Mouse (Mus musculus): ENCODE results near the gene Hoxa4. TPM values are rescaled to one million over a fixed set of nuclear protein-coding genes. Genes with fewer than 3 reads are reported as not detected.

The Hoxa4 gene
- polyA plus RNA-seq, 1 experiment from 2014 or later = not detected

DNA sequence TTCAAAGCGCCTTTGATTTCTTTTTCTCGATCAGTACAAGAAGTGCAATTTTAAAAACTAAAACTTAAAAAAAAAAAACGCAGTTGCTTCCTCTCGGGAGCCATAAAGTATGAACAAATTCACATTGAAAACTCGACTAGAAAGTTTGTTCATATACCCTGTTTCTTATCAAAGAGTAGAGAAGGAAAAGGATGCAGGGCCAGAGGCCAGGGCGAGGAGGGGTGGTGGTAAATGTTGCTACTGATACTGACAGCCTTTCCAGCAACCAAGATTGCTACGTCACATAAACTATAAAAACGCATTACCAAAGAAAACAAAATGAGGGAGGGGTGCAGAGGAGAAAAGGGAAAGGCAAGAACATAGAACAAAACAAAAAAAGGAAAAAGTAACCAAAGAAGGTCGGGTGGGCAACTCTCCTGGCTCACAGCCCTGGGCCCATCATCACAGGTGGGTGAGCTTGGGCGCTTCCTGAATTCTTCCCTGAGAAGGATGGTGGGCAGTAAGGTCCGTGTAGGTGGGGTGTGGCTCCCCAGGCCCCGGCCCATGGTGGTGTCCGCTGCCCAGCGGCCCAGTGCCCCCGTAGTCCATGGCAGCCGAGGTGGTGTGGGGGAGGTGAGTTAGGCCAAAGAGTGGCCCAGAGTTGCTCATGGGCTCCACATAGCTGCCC is 21.9 kb downstream of the Hoxa4 start:
- Histone ChIP-seq H3K27me3 (peaks cover 96% of the 10 kb centered on the region), H3K27ac (replicated peaks) (no peak overlapping the region), H3K9me3 (no peaks in the 10 kb centered on the region), H3K4me2 (replicated peaks) (no peak overlapping the region), H3K9ac (replicated peaks) (no peak overlapping the region), H3K36me3 (no peaks in the 10 kb centered on the region), H3K4me3 (no peak overlapping the region), H3K4me1 (peaks cover 6% of the 10 kb centered on the region; the same call in 1 of the 2 replicates)
- 2% methylated on average over 16 of the region's 16 CpGs for WGBS
- no peak for ATAC-seq (replicated peaks)

DNA sequence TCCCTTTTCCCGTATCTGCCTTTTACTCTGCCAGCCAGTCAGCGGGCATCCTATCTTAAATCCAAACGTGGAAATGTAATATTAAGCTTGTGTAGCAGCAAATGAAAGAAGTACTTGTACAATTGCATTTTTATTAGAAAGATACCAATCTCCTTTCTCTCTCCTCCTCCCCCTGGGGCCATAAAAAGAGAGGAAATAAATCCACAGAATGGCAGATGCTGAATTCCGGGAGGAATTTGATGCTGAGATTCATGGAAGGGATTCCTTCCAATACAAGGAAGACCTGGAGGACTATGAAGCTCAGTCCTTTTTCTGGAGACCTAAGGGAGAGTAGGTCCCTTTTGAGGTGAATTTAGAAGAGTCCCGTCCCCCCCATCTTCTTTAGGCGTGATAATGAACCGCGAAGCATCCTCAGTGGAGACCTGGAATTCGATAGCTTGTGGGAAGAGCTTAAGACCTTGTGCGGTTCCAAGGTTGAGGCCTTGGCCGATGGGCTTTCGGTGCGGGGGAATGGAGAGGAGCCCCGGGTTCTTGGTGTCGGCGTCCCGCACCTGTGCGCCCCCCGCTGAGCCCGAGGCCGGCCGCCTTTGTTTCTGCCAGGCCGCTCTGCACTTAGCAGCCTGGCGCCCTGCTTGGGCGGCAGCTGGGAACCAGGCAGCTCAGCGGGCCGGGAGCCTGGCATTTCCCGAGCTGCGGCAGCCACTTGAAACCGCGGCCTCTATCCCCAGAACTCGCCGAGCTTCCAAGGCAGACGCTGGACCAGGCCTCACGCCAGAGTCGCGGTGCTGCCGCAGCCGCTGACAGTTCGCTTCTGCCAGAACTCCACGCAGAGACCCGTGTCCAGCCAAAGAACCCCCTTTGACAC is 23.1 kb downstream of the Hoxa4 start:
- no peak for ATAC-seq (replicated peaks)
- no peak overlapping the region for H3K4me2 ChIP-seq (replicated peaks)
- WGBS = 1% methylated on average over 42 of the region's 42 CpGs
- no peak overlapping the region for H3K27ac ChIP-seq (replicated peaks)
- H3K4me3 ChIP-seq = no peak overlapping the region
- no peaks in the 10 kb centered on the region for H3K9me3 ChIP-seq
- H3K36me3 ChIP-seq = no peaks in the 10 kb centered on the region
- H3K4me1 ChIP-seq = peaks cover 6% of the 10 kb centered on the region; the same call in 1 of the 2 replicates
- H3K27me3 ChIP-seq = peaks cover 96% of the 10 kb centered on the region
- H3K9ac ChIP-seq (replicated peaks) = no peak overlapping the region

DNA sequence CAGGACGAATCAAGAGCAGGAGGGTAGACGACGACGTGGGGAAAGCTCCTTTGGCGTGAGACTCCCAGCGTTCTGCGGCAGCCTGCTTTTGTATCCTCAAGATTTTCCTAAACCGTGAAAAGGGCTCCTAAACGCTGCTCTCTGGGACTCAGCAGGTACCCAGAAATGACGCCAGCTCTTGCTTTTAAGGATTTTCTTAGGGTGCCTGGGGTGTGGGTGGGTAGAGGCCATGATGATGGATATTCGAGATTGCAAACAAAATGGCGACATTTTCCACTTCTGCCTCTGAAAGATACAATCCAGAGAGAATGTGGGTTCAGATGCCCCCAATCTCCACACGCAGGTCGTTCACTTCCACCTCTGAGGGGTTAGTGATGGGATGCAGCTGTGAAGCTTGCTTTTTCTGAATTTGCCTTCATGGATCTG is 23.8 kb downstream of the Hoxa4 start:
- no peak overlapping the region for H3K9ac ChIP-seq (replicated peaks)
- WGBS = 2% methylated on average over 14 of the region's 14 CpGs
- H3K9me3 ChIP-seq = no peaks in the 10 kb centered on the region
- no peak overlapping the region for H3K4me3 ChIP-seq
- H3K36me3 ChIP-seq = no peaks in the 10 kb centered on the region
- peaks cover 96% of the 10 kb centered on the region for H3K27me3 ChIP-seq
- peaks cover 5% of the 10 kb centered on the region; the same call in 1 of the 2 replicates for H3K4me1 ChIP-seq
- H3K27ac ChIP-seq (replicated peaks) = no peak overlapping the region
- no peak overlapping the region for H3K4me2 ChIP-seq (replicated peaks)
- no peak for ATAC-seq (replicated peaks)

DNA sequence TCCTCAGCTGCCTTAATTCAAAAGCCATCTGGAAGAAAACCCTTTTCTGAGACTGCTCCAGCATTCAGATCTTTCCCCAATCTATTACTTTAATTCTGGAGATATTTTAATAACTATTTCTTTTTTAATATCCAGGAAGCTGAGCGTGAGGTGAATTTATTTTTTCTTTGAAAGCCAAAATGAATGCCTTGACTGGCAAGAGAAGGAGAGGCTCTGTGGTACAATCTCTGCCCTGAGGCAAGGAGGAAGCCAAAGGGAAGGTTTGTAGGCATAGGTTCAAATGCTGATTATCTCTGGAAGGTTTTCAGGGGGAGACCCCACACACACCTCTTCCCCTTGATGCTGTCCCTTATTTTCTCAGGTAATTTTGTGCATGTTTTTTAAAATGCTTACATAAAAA is 24.4 kb downstream of the Hoxa4 start:
- no peak overlapping the region for H3K27ac ChIP-seq (replicated peaks)
- no peaks in the 10 kb centered on the region for H3K36me3 ChIP-seq
- H3K4me1 ChIP-seq = no peaks in the 10 kb centered on the region
- no peaks in the 10 kb centered on the region for H3K9me3 ChIP-seq
- peaks cover 95% of the 10 kb centered on the region for H3K27me3 ChIP-seq
- 11% methylated on average over 1 of the region's 1 CpGs for WGBS
- H3K4me2 ChIP-seq (replicated peaks) = no peak overlapping the region
- no peak for ATAC-seq (replicated peaks)
- H3K9ac ChIP-seq (replicated peaks) = no peak overlapping the region
- no peak overlapping the region for H3K4me3 ChIP-seq

DNA sequence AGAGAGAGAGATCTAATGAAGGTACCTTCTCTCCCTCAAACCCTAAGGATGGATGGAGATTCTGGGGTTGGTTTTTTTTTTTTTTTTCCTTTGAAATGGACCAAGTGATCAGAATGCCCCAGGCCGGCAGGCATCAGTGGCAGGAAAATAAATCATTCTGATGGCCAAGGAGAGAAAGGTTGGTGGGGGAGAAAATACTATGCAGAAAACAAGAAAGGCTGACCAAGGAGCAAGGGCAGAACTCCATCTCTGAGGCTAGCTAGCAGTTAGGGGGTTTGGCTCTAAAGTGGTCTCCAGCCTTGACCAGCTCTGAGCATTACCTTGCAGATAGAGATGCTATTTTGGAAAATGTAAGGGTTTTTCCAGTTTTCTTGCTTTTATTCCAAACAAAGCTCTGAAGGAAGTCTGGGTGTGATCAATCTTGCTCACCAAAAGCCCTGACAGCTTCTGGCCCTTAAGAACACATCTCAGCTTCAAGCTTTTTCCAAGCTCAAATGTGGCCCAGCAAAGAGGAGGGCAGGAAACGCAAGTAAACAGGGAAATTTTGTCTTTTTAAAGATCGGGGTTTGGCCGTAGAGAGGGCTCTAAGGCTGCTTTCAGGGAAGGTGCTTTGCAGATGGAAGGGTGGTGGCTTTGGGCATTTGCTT is 25.0 kb downstream of the Hoxa4 start:
- H3K9ac ChIP-seq (replicated peaks) = no peak overlapping the region
- no peak overlapping the region for H3K27ac ChIP-seq (replicated peaks)
- peaks cover 95% of the 10 kb centered on the region for H3K27me3 ChIP-seq
- no peak overlapping the region for H3K4me3 ChIP-seq
- no peaks in the 10 kb centered on the region for H3K9me3 ChIP-seq
- no peak overlapping the region for H3K4me2 ChIP-seq (replicated peaks)
- no peaks in the 10 kb centered on the region for H3K36me3 ChIP-seq
- no peak for ATAC-seq (replicated peaks)
- H3K4me1 ChIP-seq = no peaks in the 10 kb centered on the region
- WGBS = 2% methylated on average over 4 of the region's 4 CpGs

DNA sequence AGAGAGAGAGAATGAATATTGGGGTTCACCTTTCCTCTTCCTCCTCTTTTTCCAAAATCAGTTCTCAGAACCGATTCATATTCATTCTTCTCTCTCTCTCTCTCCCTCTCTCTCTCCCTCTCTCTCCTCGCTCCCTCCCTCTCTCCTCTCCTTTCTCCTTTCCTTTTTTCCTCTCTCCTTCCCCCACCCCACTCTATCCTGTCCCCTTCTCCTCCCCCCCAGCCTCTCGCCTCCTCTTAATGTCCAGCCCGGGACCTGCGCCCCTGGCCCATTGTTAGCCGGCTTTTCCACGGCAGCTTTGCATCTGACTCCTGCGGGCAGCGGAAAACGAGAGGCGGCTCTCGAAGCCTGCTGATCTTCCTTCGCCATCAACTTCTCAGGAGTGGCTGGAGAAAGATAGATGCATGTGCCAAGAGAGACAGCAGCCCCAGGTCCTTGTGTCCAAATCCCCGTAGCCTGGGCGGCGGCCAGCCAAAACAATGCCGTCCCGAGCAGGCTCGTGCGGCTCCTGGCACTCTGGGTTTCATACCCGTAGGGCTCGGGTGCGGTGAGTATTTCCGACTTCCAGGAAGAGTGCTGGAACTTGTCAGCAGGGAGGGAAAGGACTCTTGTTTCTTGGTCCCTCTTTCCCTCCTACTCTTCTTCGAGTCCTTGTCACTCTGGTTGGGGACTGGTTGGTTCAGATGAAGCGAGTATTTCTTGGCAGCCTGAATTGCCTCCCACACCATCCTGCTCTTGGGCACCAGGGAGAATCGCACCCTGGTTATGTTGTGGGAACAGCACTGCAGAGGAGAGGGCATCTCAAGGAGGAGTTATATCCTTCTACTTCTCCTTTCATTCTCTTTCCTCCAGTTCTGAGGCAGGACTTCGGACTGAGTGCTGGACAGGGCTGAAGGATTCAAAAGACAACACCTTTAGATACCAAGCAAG is 25.8 kb downstream of the Hoxa4 start:
- WGBS = 1% methylated on average over 28 of the region's 28 CpGs
- Histone ChIP-seq H3K36me3 (no peaks in the 10 kb centered on the region), H3K4me2 (replicated peaks) (no peak overlapping the region), H3K4me3 (no peak overlapping the region), H3K27me3 (peaks cover 93% of the 10 kb centered on the region), H3K27ac (replicated peaks) (no peak overlapping the region), H3K9ac (replicated peaks) (no peak overlapping the region), H3K4me1 (no peaks in the 10 kb centered on the region), H3K9me3 (no peaks in the 10 kb centered on the region)
- no peak for ATAC-seq (replicated peaks)

DNA sequence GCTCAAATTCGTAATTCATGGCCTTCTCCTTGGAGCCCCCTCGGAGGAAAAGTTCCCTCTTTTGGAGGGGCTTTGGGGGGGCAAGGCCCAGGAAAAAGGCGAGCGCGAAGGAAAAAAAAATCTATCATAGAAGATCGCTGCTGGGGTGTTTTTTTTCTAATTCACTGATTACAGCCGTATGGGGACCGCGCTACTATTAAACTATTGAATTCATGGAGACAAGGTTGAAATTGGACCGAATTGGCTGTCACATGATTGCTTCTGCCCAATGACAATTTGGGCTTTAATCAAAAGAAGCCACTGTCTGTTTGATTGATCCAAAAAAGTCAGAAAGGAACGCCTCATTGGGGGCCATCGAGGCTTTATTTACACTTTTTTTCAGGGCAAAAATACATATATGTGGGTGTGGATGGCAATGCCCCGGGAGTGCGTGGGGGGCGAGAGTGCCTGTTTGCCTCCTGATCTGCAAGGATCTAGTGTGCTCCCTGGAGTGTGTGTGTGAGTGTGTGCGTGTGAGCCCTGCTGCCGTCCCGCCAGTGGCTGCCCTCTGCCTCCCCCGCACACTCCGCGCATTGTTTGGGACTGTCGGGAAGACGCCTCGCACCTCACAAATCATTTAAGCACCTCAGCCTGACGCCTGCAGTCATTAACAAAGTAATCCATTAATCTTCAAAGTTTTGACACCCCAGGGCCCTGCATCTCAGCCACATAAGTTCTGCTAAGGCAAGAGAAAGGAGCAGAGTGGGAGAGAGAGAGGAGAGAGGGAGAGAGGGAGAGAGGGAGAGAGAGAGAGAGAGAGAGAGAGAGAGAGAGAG is 26.7 kb downstream of the Hoxa4 start, which contains the start of gene Hoxa2:
TSS of gene Hoxa2 (minus strand) at position 206 of the 815 bp plus-strand sequence.
- no peaks in the 10 kb centered on the region for H3K9me3 ChIP-seq
- H3K9ac ChIP-seq (replicated peaks) = no peak within 1 kb of the TSS
- H3K27ac ChIP-seq (replicated peaks) = no peak within 1 kb of the TSS
- peaks cover 93% of the 10 kb centered on the region for H3K27me3 ChIP-seq
- no peak within 1 kb of the TSS for H3K4me3 ChIP-seq
- H3K36me3 ChIP-seq = no peaks in the 10 kb centered on the region
- H3K4me2 ChIP-seq (replicated peaks) = no peak within 1 kb of the TSS
- no peak for ATAC-seq (replicated peaks)
- no peaks in the 10 kb centered on the region for H3K4me1 ChIP-seq
- WGBS = under 1% methylated on average over 25 of the region's 25 CpGs

DNA sequence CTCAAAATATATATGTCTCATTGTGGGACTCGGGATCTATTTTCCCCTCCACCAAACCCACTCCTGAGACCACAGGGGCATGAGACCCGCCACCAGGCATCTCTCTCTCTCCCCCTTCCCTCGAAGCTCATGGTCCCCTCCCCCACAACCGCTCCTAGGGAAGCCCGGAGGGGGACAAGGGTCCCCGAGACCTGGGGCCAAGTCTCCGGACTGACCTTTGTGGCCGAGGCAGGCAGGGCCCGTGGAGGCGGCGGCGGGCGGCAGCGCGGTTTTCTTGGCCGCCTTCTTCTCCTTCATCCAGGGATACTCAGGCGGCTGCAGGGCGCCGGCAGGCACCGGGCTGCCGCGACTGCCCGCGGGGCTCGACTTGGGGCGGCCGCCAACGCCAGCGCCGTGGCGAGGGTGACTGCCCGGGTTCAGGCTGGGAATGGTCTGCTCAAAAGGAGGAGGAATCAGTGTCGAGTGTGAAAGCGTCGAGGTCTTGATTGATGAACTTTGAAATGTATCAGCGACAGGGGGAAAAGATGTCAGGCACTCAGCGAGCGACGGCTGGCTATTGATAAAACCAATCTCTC is 27.4 kb downstream of the Hoxa4 start:
- WGBS = under 1% methylated on average over 39 of the region's 39 CpGs
- Histone ChIP-seq H3K4me3 (no peak overlapping the region), H3K27ac (replicated peaks) (no peak overlapping the region)

DNA sequence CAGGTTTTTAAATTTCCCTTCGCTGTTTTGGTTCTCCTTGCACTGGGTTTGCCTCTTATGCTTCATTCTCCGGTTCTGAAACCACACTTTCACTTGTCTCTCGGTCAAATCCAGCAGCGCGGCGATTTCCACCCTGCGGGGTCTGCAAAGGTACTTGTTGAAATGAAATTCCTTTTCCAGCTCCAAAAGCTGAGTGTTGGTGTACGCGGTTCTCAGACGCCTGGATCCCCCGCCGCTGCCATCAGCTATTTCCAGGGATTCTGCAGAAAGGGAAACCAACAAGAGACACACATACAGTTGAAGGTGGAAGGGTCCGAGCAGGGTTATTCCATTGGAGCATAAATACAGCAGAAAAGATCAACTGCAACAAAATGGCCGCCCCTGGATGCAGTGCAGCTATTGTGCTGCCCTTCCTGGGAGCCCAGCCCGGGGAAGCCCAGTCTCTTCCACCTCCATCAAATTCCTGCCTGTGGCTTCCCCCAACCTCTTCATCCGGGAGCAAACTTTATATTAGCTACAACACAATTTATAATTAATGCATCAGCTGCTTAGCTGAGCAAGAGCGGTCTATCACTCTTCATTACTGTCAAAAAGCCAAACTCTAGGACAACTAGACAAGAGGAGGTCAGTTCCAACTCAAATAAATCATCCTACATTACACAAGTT is 28.1 kb downstream of the Hoxa4 start:
- no peak overlapping the region for H3K4me2 ChIP-seq (replicated peaks)
- H3K27ac ChIP-seq (replicated peaks) = no peak overlapping the region
- no peak overlapping the region for H3K9ac ChIP-seq (replicated peaks)
- peaks cover 95% of the 10 kb centered on the region for H3K27me3 ChIP-seq
- WGBS = under 1% methylated on average over 17 of the region's 17 CpGs
- H3K36me3 ChIP-seq = no peaks in the 10 kb centered on the region
- H3K4me3 ChIP-seq = no peak overlapping the region
- H3K9me3 ChIP-seq = no peaks in the 10 kb centered on the region
- ATAC-seq (replicated peaks) = no peak
- H3K4me1 ChIP-seq = peaks cover 6% of the 10 kb centered on the region

More for the DNA sequence above, 27.4 kb downstream of the Hoxa4 start:
- no peak for ATAC-seq (replicated peaks)
- Histone ChIP-seq H3K27me3 (peaks cover 94% of the 10 kb centered on the region), H3K4me2 (replicated peaks) (no peak overlapping the region), H3K9me3 (no peaks in the 10 kb centered on the region), H3K9ac (replicated peaks) (no peak overlapping the region), H3K4me1 (no peaks in the 10 kb centered on the region), H3K36me3 (no peaks in the 10 kb centered on the region)

DNA sequence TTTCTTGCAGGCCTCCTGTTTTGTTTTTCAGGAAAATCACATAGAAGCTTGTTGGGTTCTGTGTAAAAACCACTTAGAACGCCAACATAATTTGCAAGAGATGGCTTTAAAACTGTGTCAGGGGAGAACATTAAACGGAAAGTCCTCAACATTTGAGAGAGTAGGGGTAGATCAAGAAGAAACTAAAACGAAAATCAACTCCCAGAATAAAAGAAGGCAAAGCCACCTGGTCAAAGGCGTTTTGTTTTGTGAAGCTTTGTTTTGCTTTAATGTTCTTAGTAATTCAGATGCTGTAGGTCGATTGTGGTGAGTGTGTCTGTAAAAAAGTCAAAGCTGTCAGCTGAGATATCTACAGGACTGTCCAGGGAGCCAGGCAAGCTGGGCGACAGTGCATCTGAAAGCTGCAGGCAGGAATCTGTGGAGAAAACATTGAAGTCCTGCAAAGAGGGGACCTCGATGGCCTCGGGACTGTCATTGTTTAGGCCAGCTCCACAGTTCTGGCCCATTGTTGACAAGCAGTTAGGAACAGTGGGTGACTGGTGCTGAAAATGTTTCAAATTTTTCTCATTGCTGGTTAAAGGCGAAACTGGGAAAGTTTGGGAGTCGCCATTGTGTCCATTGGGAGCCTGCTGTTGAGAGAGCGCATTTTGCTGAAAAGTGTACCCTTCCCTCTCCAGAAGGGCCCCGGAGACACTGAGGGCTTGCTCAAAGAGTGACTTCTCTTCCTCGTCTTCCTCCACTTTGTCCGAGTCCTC is 28.8 kb downstream of the Hoxa4 start:
- H3K9ac ChIP-seq (replicated peaks) = no peak overlapping the region
- H3K27me3 ChIP-seq = peaks cover 95% of the 10 kb centered on the region
- ATAC-seq (replicated peaks) = no peak
- peaks cover 13% of the 10 kb centered on the region for H3K4me1 ChIP-seq
- no peak overlapping the region for H3K4me2 ChIP-seq (replicated peaks)
- H3K9me3 ChIP-seq = no peaks in the 10 kb centered on the region
- 1% methylated on average over 14 of the region's 14 CpGs for WGBS
- no peak overlapping the region for H3K4me3 ChIP-seq
- H3K27ac ChIP-seq (replicated peaks) = no peak overlapping the region
- no peaks in the 10 kb centered on the region for H3K36me3 ChIP-seq
